Mouse (Mus musculus): Measurements from ENCODE around the gene D230025D16Rik. TPM values are rescaled to one million over a fixed set of nuclear protein-coding genes. Genes with fewer than 3 reads are reported as not detected.

Gene D230025D16Rik
- total and polyA plus RNA-seq, 2 experiments, result 54.9 to 67.3 TPM

GRCm38 (mm10) chr8:105294776-105295175 is 69.8 kb downstream of the D230025D16Rik start:
- WGBS, result 60% methylated on average over 9 of the region's 9 CpGs
- Histone ChIP-seq H3K27me3 (ENCODE audit: control insufficient read depth, insufficient read depth, low read length) (no peaks in the 10 kb centered on the region), H3K79me2 (ENCODE audit: control insufficient read depth, insufficient read depth, low read length) (peaks cover 11% of the 10 kb centered on the region), H3K36me3 (ENCODE audit: control insufficient read depth, insufficient read depth, low read length) (peaks cover 2% of the 10 kb centered on the region; the same call in 1 of the 2 replicates), H3K4me1 (ENCODE audit: control insufficient read depth, insufficient read depth, low read length) (peaks cover 16% of the 10 kb centered on the region), H3K4me3 (ENCODE audit: insufficient read depth, low read depth, low read length) (peak overlapping the region; percentile 42), H3K9ac (ENCODE audit: low read depth, low read length) (peak overlapping the region; percentile 69), H3K27ac (replicated peaks; ENCODE audit: insufficient read depth, low read depth, low read length) (peak overlapping the region; percentile 66; the same call in 1 of the 2 replicates)
- no peak for DNase-seq (ENCODE audit: extremely low read depth, low read depth, low spot score)
- no peak for TF ChIP-seq POLR2A (IDR thresholded peaks at IDR 0.05; ENCODE audit: extremely low read depth, insufficient read depth, low read length)
- no peak for TF ChIP-seq CTCF (IDR thresholded peaks at IDR 0.05; ENCODE audit: low read depth, low read length)

DNA sequence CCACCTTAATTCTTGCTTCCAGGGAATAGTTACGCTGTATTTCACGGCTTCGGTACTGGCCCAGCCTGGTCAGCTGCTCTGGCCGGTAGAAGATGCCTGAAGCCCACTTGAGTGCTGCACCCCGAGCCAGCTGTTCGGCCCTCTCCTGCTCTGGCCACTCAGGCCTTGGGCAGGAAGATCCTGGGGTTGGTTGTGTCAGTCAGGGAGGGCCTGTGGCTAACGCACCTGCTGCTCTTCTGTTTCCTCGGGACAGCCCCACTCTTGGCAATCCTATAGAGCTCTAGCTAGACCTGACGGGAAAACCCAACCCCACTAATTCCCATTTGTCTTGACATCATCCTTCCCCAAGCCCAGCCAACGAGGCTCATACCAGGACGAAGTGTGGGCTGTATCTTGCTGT is 70.3 kb downstream of the D230025D16Rik start:
- H3K9ac ChIP-seq (ENCODE audit: low read depth, low read length), result peak overlapping the region; percentile 69
- WGBS, result 72% methylated on average over 11 of the region's 11 CpGs

DNA sequence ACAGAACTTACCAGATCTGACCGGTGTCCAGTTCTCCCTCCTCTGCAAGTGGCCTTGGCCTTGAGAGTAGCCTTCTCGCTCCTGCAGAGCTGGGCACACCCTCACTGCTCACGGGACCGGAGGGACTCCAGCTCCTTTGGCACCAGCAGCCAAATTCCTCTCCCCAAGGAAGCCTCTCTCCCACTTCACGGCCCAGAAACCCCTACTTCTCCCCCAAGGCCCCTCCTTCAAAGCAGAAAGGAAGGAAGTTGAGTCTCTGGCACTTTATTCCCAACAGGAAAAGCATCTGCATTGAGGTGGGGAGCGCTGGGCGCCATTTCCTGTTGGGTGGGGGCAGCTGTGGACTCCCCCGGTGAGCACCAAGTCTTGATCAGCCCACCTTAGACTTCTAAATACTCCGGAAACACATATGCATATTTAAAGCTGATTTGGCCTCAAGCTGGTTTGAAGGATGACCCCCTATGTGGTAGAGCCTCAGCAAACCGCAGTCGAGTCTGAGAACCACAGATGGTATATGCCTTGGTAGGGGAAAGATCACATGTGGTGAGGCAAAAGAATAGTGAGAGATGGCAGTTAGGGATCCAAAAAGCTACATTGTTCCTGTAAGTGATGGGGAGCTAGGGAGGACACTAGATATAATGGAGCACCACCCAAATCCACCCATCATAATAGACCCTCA is 71.1 kb downstream of the D230025D16Rik start, which contains the start of gene Exoc3l:
Exoc3l (minus strand) TSS at position 207 of the 679 bp plus-strand sequence.
- no peak for DNase-seq (ENCODE audit: extremely low read depth, low read depth, low spot score)
- peaks cover 10% of the 10 kb centered on the region for H3K4me1 ChIP-seq (ENCODE audit: control insufficient read depth, insufficient read depth, low read length)
- TF ChIP-seq CTCF (IDR thresholded peaks at IDR 0.05; ENCODE audit: low read depth, low read length), result no peak
- TF ChIP-seq POLR2A (IDR thresholded peaks at IDR 0.05; ENCODE audit: extremely low read depth, insufficient read depth, low read length), result 0 out of 2 replicates have a peak, but pooled peaks have one; percentile 11
- H3K27me3 ChIP-seq (ENCODE audit: control insufficient read depth, insufficient read depth, low read length), result no peaks in the 10 kb centered on the region
- WGBS, result 69% methylated on average over 11 of the region's 11 CpGs
- peak within 1 kb of the TSS; percentile 69 for H3K9ac ChIP-seq (ENCODE audit: low read depth, low read length)
- H3K4me3 ChIP-seq (ENCODE audit: insufficient read depth, low read depth, low read length), result peak within 1 kb of the TSS; percentile 42
- peaks cover 11% of the 10 kb centered on the region for H3K79me2 ChIP-seq (ENCODE audit: control insufficient read depth, insufficient read depth, low read length)
- peak within 1 kb of the TSS; percentile 66 for H3K27ac ChIP-seq (replicated peaks; ENCODE audit: insufficient read depth, low read depth, low read length)
- peaks cover 5% of the 10 kb centered on the region; the same call in 1 of the 2 replicates for H3K36me3 ChIP-seq (ENCODE audit: control insufficient read depth, insufficient read depth, low read length)

More for the DNA sequence above, 70.3 kb downstream of the D230025D16Rik start:
- Histone ChIP-seq H3K27me3 (ENCODE audit: control insufficient read depth, insufficient read depth, low read length) (no peaks in the 10 kb centered on the region), H3K4me1 (ENCODE audit: control insufficient read depth, insufficient read depth, low read length) (peaks cover 12% of the 10 kb centered on the region), H3K79me2 (ENCODE audit: control insufficient read depth, insufficient read depth, low read length) (peaks cover 11% of the 10 kb centered on the region), H3K4me3 (ENCODE audit: insufficient read depth, low read depth, low read length) (peak overlapping the region; percentile 42), H3K36me3 (ENCODE audit: control insufficient read depth, insufficient read depth, low read length) (peaks cover 2% of the 10 kb centered on the region; the same call in 1 of the 2 replicates), H3K27ac (replicated peaks; ENCODE audit: insufficient read depth, low read depth, low read length) (peak overlapping the region; percentile 66)
- TF ChIP-seq CTCF (IDR thresholded peaks at IDR 0.05; ENCODE audit: low read depth, low read length), result no peak
- no peak for TF ChIP-seq POLR2A (IDR thresholded peaks at IDR 0.05; ENCODE audit: extremely low read depth, insufficient read depth, low read length)
- DNase-seq (ENCODE audit: extremely low read depth, low read depth, low spot score), result no peak

DNA sequence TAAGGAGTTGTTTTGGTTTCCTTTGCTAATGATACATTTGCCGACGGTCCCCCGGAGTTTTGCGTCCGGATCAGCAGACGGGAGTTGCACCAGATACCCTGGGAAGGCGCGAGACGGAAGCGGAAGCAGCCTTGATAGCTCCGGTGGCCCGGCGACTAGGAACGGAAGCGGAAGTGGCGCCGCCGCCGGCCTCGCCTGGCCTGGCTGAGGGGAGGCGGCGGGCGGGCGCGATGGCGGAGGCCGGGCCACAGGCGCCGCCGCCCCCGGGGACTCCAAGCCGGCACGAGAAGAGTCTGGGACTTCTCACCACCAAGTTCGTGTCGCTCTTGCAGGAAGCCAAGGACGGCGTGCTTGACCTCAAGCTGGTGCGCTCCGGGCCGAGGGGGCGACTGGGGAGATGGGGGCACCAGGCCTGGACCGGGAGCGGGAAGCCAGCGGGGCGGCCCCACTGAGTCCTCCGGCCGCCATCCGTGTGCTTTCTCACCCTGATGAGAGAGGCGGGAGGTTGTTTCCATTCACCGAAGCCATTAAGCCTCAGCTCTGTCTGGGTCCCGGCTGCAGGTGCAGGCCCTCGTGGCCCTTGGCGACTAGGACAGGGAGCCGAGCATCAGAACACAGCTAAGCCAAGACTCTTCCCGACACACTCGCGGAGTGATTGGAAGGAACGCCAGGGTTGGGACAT is 72.7 kb downstream of the D230025D16Rik start, which contains the start of gene E2f4:
E2f4 (plus strand) TSS at position 153 of the 682 bp plus-strand sequence.
- Histone ChIP-seq H3K79me2 (ENCODE audit: control insufficient read depth, insufficient read depth, low read length) (peaks cover 11% of the 10 kb centered on the region), H3K4me3 (ENCODE audit: insufficient read depth, low read depth, low read length) (peak within 1 kb of the TSS; percentile 95), H3K9ac (ENCODE audit: low read depth, low read length) (peak within 1 kb of the TSS; percentile 91), H3K27me3 (ENCODE audit: control insufficient read depth, insufficient read depth, low read length) (no peaks in the 10 kb centered on the region), H3K36me3 (ENCODE audit: control insufficient read depth, insufficient read depth, low read length) (peaks cover 10% of the 10 kb centered on the region), H3K27ac (replicated peaks; ENCODE audit: insufficient read depth, low read depth, low read length) (peak within 1 kb of the TSS; percentile 44), H3K4me1 (ENCODE audit: control insufficient read depth, insufficient read depth, low read length) (peaks cover 10% of the 10 kb centered on the region)
- TF ChIP-seq POLR2A (IDR thresholded peaks at IDR 0.05; ENCODE audit: extremely low read depth, insufficient read depth, low read length), result 0 out of 2 replicates have a peak, but pooled peaks have one; percentile 52
- TF ChIP-seq CTCF (IDR thresholded peaks at IDR 0.05; ENCODE audit: low read depth, low read length), result no peak
- under 1% methylated on average over 58 of the region's 58 CpGs for WGBS
- DNase-seq (ENCODE audit: extremely low read depth, low read depth, low spot score), result peak; percentile 84

GRCm38 (mm10) chr8:105298351-105299252 is 73.7 kb downstream of the D230025D16Rik start:
- DNase-seq (ENCODE audit: extremely low read depth, low read depth, low spot score), result no peak
- peak overlapping the region; percentile 91 for H3K9ac ChIP-seq (ENCODE audit: low read depth, low read length)
- H3K27ac ChIP-seq (replicated peaks; ENCODE audit: insufficient read depth, low read depth, low read length), result no peak overlapping the region
- 40% methylated on average over 18 of the region's 18 CpGs for WGBS
- peaks cover 10% of the 10 kb centered on the region for H3K4me1 ChIP-seq (ENCODE audit: control insufficient read depth, insufficient read depth, low read length)
- peaks cover 14% of the 10 kb centered on the region for H3K36me3 ChIP-seq (ENCODE audit: control insufficient read depth, insufficient read depth, low read length)
- no peaks in the 10 kb centered on the region for H3K27me3 ChIP-seq (ENCODE audit: control insufficient read depth, insufficient read depth, low read length)
- no peak for TF ChIP-seq POLR2A (IDR thresholded peaks at IDR 0.05; ENCODE audit: extremely low read depth, insufficient read depth, low read length)
- peak overlapping the region; percentile 95 for H3K4me3 ChIP-seq (ENCODE audit: insufficient read depth, low read depth, low read length)
- H3K79me2 ChIP-seq (ENCODE audit: control insufficient read depth, insufficient read depth, low read length), result peaks cover 11% of the 10 kb centered on the region
